Mouse (Mus musculus) myocyte (in vitro differentiated cells): Measurements from ENCODE around the gene Rbm6.

Experiments
- E2F4 ChIP-seq: IDR thresholded peaks from one replicate; pipeline ENCODE4 v1.6.1; 2011; ENCODE audit warnings: mild to moderate bottlenecking, control low read depth, moderate library complexity; ENCODE audit not compliant: insufficient read depth
- MAX ChIP-seq: IDR thresholded peaks from one replicate; pipeline ENCODE4 v1.6.1; 2011; ENCODE audit warnings: low read depth, mild to moderate bottlenecking, control low read depth
- MYOG ChIP-seq, 3 experiments: IDR thresholded peaks; one replicate each; pipeline ENCODE4 v1.6.1; 2011; ENCODE audit warnings: control low read depth in 2 of 3, low read depth in 2 of 3, mild to moderate bottlenecking in 2 of 3; ENCODE audit not compliant: insufficient read length in 2 of 3, control insufficient read depth in 1 of 3, insufficient read depth in 1 of 3
- POLR2A ChIP-seq: IDR thresholded peaks from one replicate; pipeline ENCODE4 v1.6.1; 2011; ENCODE audit warnings: low read depth, mild to moderate bottlenecking, control low read depth, moderate library complexity; ENCODE audit not compliant: insufficient read length
- TCF3 ChIP-seq: IDR thresholded peaks from one replicate; pipeline ENCODE4 v1.6.1; 2011; ENCODE audit warnings: low read depth, control low read depth; ENCODE audit not compliant: insufficient read length
- USF1 ChIP-seq: IDR thresholded peaks from one replicate; pipeline ENCODE4 v1.6.1; 2011; ENCODE audit warnings: low read depth, mild to moderate bottlenecking, control low read depth, moderate library complexity

DNA sequence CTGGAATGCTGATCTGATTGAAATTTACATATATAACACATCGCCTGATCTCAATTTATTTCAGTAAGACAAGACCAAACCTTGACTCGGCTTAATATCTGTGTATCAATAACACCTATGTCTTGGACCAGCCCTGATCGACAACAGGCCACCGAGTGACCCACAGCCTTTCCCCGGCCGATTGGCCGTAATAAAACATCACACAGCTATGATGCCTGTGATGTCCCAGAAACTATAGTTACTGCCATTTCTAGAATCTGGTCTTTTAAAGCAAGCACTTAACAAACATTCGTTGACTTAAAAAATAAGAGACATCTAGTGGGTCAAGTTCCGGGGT is 103.0 kb downstream of the Rbm6 start:
- no peak for TF ChIP-seq POLR2A
- no peak for TF ChIP-seq MAX
- no peak for TF ChIP-seq E2F4
- TF ChIP-seq MYOG (IDR thresholded peaks at IDR 0.05; ENCODE audit: control insufficient read depth in 1 of 3, insufficient read depth in 1 of 3, insufficient read length in 2 of 3, low read depth in 2 of 3) = no peak
- TF ChIP-seq USF1 = no peak
- no peak for TF ChIP-seq TCF3
